Mouse (Mus musculus) gastrocnemius, adult 2 months (tissue): ENCODE data around the gene Fam69a. TPM values are rescaled to one million over a fixed set of nuclear protein-coding genes. Genes with fewer than 3 reads are reported as not detected.
"Not testable (repeated sequence)": the region's sequence is repeated elsewhere in the genome, so short reads cannot be mapped to it uniquely, and the experiment has no call there.

ENCODE experiments used
- DNase-seq: peaks from one replicate; pipeline ENCODE4 v3.0.0; 2022
- H3K27ac ChIP-seq: fragments of 200-600 bp; 2 replicates; pipeline ENCODE4 v1.8.1; 2022; ENCODE audit warnings: mild to moderate bottlenecking
- H3K4me3 ChIP-seq: fragments of 200-600 bp; 2 replicates; pipeline ENCODE4 v1.8.1; 2022; ENCODE audit warnings: mild to moderate bottlenecking, moderate library complexity
- CTCF ChIP-seq: fragments of 200-600 bp; IDR thresholded peaks from 2 replicates; pipeline ENCODE4 v1.8.1; 2022; ENCODE audit warnings: antibody characterized with exemption, mild to moderate bottlenecking, moderate library complexity
- intact Hi-C: fragments of 180-260 bp; cut with DNase I; formaldehyde crosslinking; loops from one replicate; pipeline ENCODE4 v1.15.1; 2025
- total RNA-seq, 2 experiments: library from RNA; stranded (reverse); gene quantifications; 2 replicates each; pipeline ENCODE4 v1.2.3; 2021

Fam69a gene
- total RNA-seq, 2 experiments from 2014 or later: 19.8 to 26.1 TPM

GRCm38 (mm10) chr5:107960532-107961202 is 26.2 kb downstream of the Fam69a start:
- TF ChIP-seq CTCF: peak; percentile 8; the same call in 1 of the 2 replicates
- intact Hi-C loops: no loop called here
- H3K27ac ChIP-seq: peak overlapping the region; percentile 88
- peak; percentile 38 for DNase-seq
- H3K4me3 ChIP-seq: peak overlapping the region; percentile 62

- Histone ChIP-seq H3K27ac (peak overlapping the region; percentile 38), H3K4me3 (no peak overlapping the region)
- TF ChIP-seq CTCF: no peak
- DNase-seq: no peak
- intact Hi-C loops: no loop called here
These were observed 27.1 kb downstream of the Fam69a start for GRCm38 (mm10) chr5:107959624-107960300.

- no peak overlapping the region for H3K4me3 ChIP-seq
- peak overlapping the region; percentile 63 for H3K27ac ChIP-seq
- TF ChIP-seq CTCF: no peak
- DNase-seq: no peak
- intact Hi-C loops: no loop called here
These were observed 36.2 kb downstream of the Fam69a start for GRCm38 (mm10) chr5:107950643-107951042.

- intact Hi-C loops: loop anchor here (2.0 to 5.0 kb wide), 2 partner anchors 15 to 38 kb away; partner anchors contain the start of gene Fam69a
- no peak for TF ChIP-seq CTCF
- Histone ChIP-seq H3K4me3 (no peak overlapping the region), H3K27ac (peak overlapping the region; percentile 46)
- DNase-seq: no peak
These were observed 37.3 kb downstream of the Fam69a start for GRCm38 (mm10) chr5:107949607-107950006.

GRCm38 (mm10) chr5:107948899-107949298 is 38.0 kb downstream of the Fam69a start:
- intact Hi-C loops: loop anchor here (2.0 to 5.0 kb wide), 2 partner anchors 16 to 38 kb away; partner anchors contain the start of gene Fam69a
- peak overlapping the region; percentile 46 for H3K27ac ChIP-seq
- DNase-seq: no peak
- H3K4me3 ChIP-seq: no peak overlapping the region
- no peak for TF ChIP-seq CTCF

- TF ChIP-seq CTCF: no peak
- DNase-seq: peak; percentile 69
- Histone ChIP-seq H3K27ac (peak overlapping the region; percentile 83), H3K4me3 (no peak overlapping the region)
- intact Hi-C loops: loop anchor here (5.0 kb wide), 1 partner anchor 40 kb away; the partner anchor contains the start of gene Fam69a
These were observed 39.3 kb downstream of the Fam69a start for GRCm38 (mm10) chr5:107947548-107947947.

- no peak for DNase-seq
- intact Hi-C loops: loop anchor here (5.0 kb wide), 1 partner anchor 41 kb away; the partner anchor contains the start of gene Fam69a
- Histone ChIP-seq H3K4me3 (no peak overlapping the region), H3K27ac (peak overlapping the region; percentile 83)
- TF ChIP-seq CTCF: no peak
These were observed 40.4 kb downstream of the Fam69a start for GRCm38 (mm10) chr5:107946475-107946874.

- TF ChIP-seq CTCF: no peak
- Histone ChIP-seq H3K27ac (peak overlapping the region; percentile 53; the same call in 1 of the 2 replicates), H3K4me3 (no peak overlapping the region)
- intact Hi-C loops: no loop called here
- DNase-seq: no peak
These were observed 43.4 kb downstream of the Fam69a start for GRCm38 (mm10) chr5:107943526-107943925.

- intact Hi-C loops: no loop called here
- Histone ChIP-seq H3K4me3 (no peak overlapping the region), H3K27ac (peak overlapping the region; percentile 53; the same call in 1 of the 2 replicates)
- TF ChIP-seq CTCF: no peak
- DNase-seq: no peak
These were observed 43.9 kb downstream of the Fam69a start for GRCm38 (mm10) chr5:107942941-107943340.

GRCm38 (mm10) chr5:107941222-107941621 is 45.7 kb downstream of the Fam69a start:
- H3K27ac ChIP-seq: no peak overlapping the region
- no peak for DNase-seq
- no peak overlapping the region for H3K4me3 ChIP-seq
- intact Hi-C loops: no loop called here
- TF ChIP-seq CTCF: no peak

GRCm38 (mm10) chr5:107939701-107940100 is 47.2 kb downstream of the Fam69a start:
- DNase-seq: no peak
- Histone ChIP-seq H3K27ac (peak overlapping the region; percentile 48), H3K4me3 (no peak overlapping the region)
- no peak for TF ChIP-seq CTCF
- intact Hi-C loops: no loop called here

- peak overlapping the region; percentile 48 for H3K27ac ChIP-seq
- no peak for DNase-seq
- TF ChIP-seq CTCF: no peak
- intact Hi-C loops: no loop called here
- H3K4me3 ChIP-seq: no peak overlapping the region
These were observed 48.0 kb downstream of the Fam69a start for GRCm38 (mm10) chr5:107938886-107939285.

- H3K27ac ChIP-seq, H3K4me3 ChIP-seq, intact Hi-C loops, DNase-seq: not testable (repeated sequence)
These were observed 48.4 kb downstream of the Fam69a start for GRCm38 (mm10) chr5:107938483-107938882.
